Mouse (Mus musculus) lung, postnatal 10 days (tissue): ENCODE results near the gene Med13l.

Experiments
- DNase-seq: peaks from one replicate; pipeline ENCODE4 v3.0.0; 2021

Med13l gene

DNA sequence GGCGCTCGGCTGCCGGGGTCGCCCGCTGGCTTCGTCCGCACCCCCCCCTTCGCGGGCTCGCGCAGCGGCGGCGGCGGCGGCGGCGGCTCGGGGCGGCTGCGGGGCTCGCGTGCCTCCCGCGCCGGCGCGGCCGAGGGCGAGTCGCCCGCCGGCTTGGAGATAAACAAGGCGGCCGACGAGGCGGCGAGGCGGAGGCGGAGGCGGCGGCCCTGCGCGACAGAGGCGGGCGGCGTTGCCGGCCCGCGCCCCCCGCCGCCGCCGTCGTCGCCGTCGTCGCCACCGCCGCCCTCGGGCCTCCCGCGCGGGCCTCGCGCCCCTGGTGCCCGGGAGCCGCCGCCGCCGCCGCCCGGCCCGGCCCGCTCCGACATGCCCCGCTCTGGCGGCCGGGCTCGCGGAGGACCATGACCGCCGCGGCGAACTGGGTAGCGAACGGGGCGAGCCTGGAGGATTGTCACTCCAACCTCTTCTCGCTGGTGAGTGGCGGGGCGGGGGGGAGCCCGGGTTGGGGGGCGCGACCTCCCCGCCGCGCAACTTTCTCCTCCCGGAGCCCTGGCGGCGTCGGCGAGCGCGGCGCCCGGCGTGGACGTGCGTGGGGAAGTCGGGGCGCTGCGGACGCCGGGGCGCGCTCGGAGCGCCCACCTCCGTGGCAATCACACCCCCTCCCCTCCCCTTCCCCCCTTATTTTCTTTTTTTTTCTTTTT is at the start of gene Med13l:
TSS of gene Med13l (plus strand) at position 295 of the 701 bp plus-strand sequence.
- peak; percentile 86 for DNase-seq

DNA sequence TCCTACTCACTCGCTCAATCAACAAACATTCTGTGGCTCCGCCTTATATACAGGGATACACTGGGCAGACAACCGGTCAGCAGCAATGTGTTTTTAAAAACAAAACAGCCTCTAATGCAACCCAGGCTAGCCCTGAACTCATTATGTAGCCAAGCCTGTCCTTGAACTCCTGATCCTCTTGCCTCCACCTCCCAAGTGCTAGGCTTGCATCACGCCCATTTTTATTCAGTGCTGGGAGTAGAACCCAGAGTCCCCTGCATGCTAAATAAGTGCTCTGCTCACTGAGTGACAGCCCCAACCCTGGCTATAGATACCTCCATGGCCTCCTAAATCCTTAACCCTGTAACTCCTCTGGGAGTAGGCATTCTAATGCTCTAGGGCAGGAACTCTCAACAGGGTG is 49.5 kb upstream of the Med13l start:
- DNase-seq = no peak

DNA sequence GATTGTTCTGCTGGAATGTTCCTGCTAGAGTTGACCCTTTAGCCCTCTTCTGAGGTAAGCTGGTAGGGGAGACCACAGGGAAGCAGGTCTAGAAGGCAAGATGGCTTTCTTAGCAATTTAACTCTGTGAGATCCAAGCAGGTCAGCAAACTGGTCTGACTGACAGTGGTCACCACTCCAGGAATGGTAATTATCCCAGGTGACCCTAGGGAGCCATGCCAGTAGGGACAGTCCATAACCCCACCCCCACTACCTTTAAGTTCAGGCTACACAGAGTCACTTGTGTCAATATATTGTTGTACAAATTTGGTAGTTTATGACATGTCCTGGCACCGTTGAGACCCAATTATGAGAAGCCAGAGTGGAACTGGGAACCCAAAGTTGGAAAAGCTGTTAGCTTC is 47.5 kb upstream of the Med13l start:
- DNase-seq = peak; percentile 25

DNA sequence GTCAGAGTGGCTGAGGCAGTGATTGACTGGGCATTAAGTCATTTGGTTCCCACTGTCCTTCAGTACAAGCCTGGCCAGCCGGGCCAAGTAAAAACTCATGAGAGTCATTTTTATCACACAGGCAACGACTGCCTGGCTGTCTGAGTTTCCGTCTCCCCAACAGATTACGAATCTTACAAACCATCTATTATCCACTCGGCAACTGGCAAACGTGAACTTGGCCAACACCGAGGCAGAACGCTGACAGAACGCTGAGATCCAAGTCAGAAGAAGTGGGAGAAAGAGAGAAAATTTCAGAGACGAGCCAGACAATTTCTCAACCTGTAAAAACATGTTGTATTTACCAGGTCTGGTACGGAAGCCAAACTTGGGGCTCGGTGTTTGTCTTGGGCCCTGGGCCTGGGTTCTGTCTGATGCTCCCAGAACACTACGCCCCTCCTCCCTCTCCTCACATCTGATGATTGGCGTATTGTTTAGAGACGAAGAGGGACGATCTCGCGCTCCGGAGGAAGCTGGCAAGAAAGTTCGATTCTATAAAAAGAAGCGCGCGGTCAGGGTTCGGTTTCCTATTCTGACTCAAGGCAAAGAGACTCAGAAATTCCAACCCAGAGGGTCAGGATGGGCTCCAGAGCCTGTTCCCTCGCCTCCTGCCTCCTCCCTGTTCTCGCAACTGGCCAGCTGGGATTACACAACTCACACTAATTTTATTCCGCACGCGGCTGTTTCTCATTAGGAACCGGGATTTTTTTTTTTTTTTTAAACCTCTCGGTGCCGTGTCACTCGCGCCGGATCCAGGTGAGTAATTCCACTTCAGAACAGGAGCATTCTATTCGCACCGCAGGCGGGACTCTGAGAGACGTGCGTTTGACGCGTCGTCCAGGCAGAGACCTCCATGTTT is 46.6 kb upstream of the Med13l start:
- peak; percentile 84 for DNase-seq

DNA sequence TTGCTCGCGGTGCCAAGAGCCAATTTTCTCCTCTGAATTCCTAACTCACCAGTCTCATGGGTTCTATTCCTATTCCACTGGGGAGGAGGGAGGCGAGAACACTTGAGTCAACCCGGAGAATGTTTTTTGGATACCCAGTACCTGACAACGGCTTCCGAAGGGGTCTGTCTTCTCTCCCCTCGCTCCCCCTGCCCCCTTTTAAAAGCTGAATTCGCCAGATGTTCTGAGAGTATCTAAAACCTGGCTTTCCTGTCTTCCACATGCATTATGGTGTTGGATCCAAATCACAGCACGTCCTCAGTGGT is 46.0 kb upstream of the Med13l start:
- DNase-seq = no peak

DNA sequence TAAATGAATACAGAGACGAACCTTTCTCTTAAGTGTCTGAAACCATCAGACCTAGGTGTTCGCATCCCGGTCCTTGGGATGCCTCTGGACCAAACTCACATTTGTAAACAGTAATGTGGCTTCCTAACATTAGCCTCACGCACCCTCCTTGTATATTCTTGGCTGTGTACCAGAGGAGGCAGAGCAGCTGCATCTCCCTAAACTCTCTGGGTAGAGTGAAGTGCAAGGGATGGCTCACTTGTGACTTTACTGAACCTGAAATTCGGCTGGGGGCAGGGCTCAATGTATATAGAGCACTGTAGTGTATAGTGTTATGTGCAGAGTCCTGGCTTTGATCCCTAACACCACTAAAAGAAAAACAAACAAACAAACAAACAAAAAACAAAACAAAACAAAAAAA is 45.6 kb upstream of the Med13l start:
- no peak for DNase-seq

DNA sequence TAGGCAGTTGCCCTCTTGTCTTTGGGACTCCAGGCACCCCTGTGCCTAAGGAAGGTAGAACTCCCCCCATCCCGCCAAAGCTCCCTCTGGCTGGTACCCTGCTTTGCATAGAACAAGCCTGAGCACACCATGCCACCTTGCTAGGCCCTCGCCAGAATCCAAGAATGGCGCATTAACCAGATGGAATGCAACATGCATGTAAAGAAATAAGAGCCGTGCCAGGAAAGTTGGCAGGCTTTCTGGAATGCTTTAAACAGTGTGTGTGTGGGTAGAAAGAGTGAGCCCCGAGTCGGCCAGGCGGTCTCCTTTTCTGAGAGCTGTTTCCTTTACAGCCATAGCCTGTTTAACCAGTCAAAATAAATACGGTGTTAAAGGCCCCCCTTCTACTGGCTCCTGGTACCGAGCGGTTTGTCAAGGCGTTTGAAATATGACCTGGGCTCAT is 45.2 kb upstream of the Med13l start:
- no peak for DNase-seq

DNA sequence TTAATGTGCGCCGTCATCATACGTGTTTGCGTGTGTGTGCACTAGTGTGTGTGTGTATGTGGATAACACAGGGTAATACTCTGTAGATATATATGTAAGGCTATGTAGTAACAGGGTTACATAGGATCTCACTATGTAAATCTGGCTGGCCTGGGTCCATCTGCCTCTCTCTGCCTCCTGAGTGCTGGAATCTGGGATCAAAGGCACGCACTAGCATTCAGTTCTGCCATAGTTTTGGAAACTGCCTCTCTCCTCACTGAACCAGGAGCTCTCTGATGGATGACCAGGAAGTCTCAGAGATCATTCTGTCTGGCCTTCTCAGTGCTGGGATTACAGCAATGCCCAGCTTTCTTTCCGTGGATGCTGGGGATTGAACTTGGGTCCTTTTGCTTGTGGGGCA is 44.4 kb upstream of the Med13l start:
- no peak for DNase-seq

DNA sequence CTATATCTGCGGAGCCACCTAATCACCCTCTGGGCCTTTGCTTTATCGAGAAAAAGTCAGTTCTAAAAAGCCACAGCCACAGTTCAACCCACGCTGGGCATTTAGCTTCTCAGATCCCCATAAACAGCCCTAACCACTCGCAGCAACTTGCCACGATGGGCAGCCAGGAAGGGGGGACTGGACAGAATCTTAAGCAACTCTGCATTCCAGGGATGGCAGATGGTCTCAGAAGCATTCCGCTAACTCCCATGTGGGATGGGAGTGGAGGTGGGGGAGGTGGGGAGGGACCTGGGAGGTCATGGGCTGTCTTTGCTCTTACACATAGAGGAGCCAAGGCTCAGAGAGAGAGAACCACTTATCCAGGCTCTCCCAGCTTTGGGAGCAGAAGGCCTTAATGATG is 44.0 kb upstream of the Med13l start:
- DNase-seq = no peak

DNA sequence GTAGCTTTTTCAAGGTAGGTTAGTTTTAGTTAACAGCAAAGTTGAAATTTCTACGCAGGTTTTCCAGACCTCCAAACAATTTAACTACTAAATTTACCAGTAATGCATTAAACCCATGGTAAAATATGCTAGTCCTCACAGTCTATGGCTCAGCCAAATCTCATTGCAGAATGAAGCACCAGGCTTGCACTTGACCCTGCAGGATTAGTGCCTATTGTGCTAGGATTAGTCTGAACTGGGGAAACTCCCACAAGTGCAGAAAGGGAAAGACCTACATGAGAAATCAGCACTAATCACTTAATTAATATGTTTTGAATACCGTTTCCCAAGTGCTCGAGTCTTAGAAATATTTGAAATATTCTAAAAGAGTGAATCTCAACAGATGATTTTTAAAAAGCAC is 40.0 kb upstream of the Med13l start:
- no peak for DNase-seq

DNA sequence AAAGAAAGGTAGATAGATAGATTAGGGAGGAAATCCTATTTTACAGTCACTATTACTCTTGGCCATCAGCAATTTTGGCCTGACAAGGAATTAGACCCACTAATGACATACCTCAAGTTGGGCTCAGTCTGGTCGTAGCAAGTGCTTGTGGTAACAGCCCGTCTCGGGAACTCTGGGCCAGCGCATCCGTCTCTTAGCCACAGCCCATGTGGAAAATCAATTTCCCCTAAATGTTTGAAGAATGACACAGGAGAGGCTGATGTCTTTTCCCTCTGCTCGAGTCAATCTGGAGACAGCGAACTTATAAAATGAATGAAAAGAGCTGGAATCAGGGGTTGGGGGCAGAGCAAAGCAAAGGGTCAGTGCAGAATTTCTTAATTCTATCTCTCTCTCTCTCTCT is 36.1 kb upstream of the Med13l start:
- DNase-seq = no peak

DNA sequence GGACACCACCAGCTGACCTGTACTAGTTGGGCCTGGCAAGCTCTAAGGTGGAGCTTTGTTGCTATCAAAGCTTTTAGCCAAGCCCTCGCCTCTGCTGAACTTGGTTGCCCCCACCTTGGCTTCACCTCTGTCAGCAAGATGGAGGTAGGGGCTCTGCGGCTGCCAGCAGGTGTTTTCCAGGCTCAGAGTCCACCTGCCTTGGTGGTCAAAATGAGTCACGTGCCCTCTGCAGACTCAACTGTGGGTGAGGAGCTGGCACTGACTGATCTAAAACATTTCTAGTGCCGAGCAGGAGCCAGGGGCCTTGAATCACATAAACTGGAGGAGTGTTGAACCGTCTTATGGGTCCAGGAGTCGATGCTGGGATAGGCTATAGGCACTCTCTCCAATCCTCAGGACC is 34.8 kb upstream of the Med13l start:
- DNase-seq = no peak

DNA sequence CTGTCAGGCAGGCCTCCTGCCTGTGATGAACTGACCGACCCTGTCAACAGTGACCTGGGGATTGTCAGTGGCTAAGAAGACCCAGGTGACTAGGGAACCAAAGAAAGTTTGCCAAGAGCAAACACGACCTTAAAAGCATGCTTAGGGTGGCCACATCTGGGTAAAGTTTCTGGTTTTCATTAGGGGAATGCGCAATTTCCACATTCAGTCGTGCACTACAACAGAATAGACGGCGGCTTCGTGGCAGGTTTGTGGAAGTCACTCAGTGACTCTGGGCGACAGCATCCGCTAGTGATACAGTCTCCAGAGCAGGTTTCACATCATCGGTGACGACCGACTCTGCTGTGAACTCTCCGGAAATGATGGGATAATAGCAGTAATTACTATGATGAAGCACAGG is 34.0 kb upstream of the Med13l start:
- DNase-seq = no peak

DNA sequence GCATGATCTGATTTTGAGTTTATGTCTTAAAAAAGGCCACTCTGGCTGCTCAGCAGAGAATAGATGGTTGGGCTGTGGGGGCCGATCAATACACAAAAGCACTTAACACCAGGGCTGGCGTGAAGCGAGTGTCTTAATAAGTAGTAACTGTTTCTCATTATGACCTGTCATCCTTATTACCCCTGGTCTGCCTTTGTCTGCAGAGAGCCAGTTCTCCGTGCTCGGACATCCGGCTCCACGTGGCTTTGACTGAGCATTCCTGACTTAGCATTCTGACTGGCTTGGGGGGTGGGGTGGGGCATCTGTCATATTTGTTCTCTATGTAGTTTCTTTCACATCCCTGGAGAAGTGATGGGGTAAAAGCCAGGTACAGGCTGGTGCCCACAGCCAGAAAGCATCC is 31.2 kb upstream of the Med13l start:
- no peak for DNase-seq

DNA sequence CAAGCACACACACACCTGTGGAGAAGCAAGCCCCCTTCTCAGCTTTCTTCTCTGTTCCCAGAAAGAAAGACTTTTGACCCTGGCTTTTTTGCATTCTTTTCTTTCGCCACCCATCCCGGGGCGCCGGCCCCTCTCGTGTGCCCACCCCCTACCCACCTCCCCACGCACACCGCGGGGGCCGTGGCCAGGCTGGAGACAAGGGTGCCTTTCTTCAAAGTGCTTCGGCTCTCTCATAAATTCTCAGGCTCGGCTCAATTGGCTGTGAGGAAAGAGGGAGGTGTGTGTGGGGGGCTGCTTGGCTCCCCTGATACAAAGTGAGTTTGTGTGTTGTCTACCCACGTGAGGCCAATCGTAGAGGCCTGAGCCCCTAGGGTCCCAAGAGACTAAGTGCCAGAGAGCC is 28.4 kb upstream of the Med13l start:
- no peak for DNase-seq

DNA sequence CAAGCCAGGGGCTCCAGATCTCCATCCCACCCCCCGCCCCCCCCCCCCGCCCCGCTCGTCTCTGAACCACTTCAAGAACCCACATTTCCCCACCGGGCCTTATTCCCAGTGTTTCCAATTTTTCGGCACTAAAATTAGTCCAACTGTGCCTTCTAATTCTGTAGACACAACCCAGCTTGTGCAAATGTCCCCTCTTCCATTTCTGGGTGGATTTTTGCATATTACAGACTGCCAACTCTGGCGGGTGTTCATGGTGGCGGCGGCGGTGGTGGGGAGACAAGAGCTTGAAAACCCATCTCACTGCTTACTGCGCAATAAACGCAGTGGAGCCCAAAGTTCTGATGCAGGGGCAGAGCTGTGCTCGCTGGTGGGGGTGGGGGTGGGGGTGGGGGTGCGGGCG is 27.8 kb upstream of the Med13l start:
- DNase-seq = no peak

DNA sequence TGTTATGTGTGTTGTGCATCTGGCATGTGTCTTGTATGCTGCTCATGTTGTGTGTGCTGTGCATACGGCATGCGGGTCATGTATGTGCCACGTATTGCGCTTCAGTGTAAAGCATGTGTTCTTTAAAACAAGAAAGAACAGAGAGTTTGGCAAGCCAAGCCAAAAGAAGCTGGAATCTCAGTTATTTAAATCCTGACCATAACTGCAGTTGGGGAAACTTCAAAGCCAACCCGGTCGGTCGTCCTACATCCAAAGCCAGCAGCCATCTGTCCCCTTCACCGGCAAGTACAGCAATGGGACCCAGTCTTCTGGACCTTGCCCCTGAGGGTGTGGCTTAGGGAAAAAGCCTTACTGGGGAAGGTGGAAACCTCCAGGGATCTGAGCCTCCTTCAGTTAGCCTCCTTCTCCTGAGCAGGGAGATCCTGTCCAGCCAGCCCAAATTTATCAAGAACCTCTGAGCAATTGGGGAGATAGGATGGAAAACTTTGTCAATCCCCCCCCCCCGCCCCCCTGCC is 26.0 kb upstream of the Med13l start:
- peak; percentile 16 for DNase-seq

DNA sequence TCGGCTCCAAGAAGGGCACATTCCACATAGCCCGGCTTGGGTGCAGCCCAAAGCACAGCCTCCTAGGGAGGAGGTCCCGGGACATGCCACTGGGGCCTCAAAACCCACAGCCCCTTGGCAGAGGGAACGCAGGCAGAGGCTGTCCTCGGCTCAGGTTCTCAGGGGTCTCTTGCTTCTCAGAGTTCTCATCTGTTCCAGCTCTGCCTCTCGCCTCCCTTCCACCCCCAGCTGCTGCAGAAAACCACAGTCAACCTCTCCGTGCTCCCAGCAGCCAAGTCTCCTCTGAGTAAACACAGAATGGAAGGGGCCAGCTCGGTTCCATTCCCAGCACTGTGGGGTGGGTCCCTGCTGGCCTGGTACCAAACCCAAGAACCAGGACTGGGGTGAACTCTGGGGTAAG is 25.3 kb upstream of the Med13l start:
- DNase-seq = peak; percentile 59

DNA sequence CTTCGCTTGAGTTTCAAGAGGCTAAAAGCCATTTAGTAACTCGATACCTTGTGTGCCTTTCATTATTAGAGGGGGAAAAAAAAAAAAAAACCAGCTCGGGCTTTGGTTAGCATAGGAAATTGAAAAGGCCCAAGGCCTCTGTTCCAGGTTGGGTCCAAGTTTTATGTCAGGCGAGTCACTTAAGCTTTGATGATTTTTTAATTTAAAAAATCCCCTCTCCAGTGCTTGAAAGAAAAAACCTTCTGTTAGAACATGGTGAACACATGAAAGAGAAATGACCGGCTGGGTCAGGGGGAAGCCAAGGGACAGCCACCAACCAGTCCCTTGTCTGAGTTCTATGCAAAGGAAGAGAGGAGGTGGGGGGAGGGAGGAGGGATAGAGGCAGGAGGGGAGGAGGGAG is 22.0 kb upstream of the Med13l start:
- no peak for DNase-seq

DNA sequence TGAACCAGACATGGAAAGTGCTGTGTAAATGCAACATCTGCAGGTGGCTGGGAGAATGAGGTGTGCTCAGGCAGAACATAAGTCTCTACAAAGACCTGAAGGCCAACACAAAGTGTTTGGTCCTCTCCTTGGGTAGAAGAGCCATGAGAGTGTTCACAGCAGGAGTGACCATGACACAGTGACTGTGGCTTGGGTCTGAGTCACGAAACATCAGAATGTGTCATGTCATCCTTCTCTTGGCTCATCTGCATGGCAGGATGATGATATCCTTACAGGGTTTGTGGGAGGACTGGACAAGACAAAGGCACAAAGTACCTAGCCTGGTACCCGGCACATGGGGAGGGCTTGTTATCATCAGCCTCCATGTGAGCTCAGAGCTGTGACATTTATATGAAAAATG is 16.7 kb upstream of the Med13l start:
- no peak for DNase-seq

DNA sequence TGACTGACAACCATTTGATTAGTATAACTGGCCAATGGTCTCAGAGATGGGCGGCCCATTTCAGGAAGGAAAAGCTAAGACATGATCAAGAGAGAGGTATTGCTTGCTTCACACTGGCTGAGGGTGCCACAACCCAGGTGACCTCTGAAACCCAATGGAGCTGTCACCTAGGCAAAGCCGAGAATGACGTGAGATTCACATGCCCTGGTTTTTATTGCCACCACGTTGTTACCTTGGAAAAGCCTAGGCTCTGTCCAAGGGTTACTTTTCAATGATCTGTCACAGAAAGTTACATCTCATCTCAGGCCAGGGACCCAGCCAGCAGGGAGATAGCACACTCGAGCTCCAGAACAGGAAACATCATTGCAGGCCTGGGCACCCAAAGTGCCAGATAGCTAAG is 10.0 kb upstream of the Med13l start:
- no peak for DNase-seq

DNA sequence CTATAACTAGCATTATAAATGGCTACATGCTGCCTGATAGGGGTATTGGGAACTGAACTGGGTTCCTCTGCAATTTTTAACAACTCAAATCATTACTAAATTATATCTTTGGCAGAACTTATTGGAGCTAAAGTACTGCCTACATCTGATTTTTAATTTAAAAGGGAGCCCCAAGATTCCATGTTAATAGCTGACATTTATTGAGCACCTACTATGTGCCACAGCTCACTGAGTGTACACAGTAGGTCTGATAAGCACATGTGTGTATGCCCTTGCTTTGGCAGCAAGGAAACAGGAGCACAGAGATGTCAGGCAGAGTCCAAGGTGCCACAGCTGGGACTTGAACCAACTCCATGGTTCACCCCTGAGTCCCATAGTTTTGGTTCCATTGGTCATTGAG is 7.2 kb upstream of the Med13l start:
- DNase-seq = no peak

DNA sequence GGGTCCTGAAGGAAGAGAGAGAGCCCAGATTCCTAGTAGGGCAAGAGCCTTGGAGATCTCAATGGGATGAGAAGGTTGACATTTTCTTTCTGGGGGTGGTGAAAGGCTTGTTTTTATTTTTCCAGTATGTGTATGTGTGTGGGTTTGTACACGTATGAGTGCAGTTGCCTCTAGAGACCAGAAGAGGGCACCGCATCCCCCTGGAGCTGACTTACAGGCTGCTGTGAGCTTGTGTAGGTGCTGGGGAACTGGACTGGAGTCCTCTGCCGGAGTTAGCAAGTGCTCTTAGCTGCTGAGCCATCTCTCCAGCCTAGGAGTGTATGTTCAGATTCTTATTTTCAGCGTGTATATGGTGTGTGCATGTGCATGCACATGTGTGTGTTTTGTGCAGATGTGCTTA is 5.2 kb upstream of the Med13l start:
- DNase-seq = no peak

DNA sequence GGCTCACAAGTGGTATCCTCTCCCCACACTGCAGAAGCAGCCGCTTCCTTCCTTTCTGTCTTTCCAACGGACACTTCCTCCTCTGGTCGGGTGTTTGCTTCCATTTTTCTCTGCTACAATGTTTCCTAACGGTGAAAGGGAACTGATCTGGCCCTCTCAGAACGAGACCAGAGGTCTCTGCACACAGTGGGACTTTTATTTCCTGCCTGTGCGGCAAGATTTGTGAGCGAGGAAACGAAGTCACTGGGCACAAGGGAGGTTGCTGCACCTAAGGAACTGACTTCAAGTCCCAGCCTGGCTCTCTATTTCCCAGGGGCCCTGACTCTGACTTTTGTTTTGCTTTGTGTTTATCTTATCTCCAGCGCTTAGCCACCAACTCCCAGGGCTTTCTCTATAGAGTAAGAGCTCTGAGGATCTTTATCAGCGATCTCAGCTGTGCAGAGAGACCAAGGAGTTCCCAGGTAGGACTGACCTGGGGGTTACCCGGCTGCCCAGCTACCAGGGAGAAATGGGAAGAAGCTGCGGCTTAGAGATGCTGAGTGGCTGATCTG is 4.0 kb upstream of the Med13l start:
- no peak for DNase-seq
